Comparison of ENCODE assay signal across 13 mouse cellular contexts in the genomic region with DNA sequence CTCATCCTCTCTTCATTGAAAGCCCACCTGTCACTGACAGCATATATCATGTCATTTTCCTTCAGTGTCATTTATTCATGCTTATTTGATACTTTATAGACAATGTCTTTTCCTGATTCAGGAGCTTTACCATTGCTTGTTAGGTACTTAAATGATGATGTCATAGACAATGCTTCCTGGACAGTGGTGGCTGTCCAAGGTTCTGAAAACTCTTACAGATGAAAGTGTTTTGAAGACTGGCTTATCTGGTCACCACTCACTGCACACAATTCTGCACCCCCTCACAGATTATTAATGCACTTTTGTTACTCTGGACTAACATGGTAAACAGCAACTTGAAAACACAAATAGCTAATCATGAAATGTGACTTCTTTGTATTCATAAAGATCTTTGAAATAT.
DNase-seq lines count a peak whose midpoint lies in the region; ATAC-seq lines count a peak whose summit lies in the region.
"Had no signal": no experiment of that assay in that cellular context is flagged by ENCODE, and none has a peak within 500 bp of the region (broad histone marks: within the 10 kb centered on the region; RNA-seq: fewer than 3 reads in every experiment).

No protein-coding gene starts in this region.

- peak; percentile 24 for DNase-seq in hindbrain, embryonic 11.5 days (ENCODE audit: low spot score)
- DNase-seq in hindbrain, embryonic 14.5 days (ENCODE audit: low spot score) = no peak
- DNase-seq in thymus, postnatal 4 days = peak; percentile 8
- no peak for DNase-seq in thymus, postnatal 10 days (ENCODE audit: low spot score in 2 of 2)
- peak; percentile 73 for DNase-seq in embryonic facial prominence, embryonic 11.5 days (ENCODE audit: low spot score)
- DNase-seq in frontal cortex, postnatal 36 days (ENCODE audit: low spot score in 2 of 2) = no peak
- DNase-seq in spleen, postnatal 14 days (ENCODE audit: low spot score in 2 of 2) = no peak
- DNase-seq: cerebellum, adult 9-10 months; liver, postnatal 0 days; thymus, postnatal 36 days had no signal

- H3K9ac ChIP-seq in hindbrain, embryonic 11.5 days (ENCODE audit: low read depth, low read length) = no peak overlapping the region
- no peak overlapping the region for H3K9ac ChIP-seq in hindbrain, embryonic 14.5 days
- H3K9ac ChIP-seq in embryonic facial prominence, embryonic 11.5 days (replicated peaks; ENCODE audit: low read length) = no peak overlapping the region
- no peak overlapping the region for H3K9ac ChIP-seq in neural tube, embryonic 15.5 days (replicated peaks)
- H3K9ac ChIP-seq: hindbrain, embryonic 13.5 days; liver, postnatal 0 days had no signal

- no peaks in the 10 kb centered on the region for H3K4me1 ChIP-seq in hindbrain, embryonic 11.5 days (replicated peaks; ENCODE audit: control insufficient read depth, insufficient read depth, low read length)
- H3K4me1 ChIP-seq in hindbrain, embryonic 14.5 days (replicated peaks; ENCODE audit: control insufficient read depth, insufficient read depth, low read length) = no peaks in the 10 kb centered on the region
- no peaks in the 10 kb centered on the region for H3K4me1 ChIP-seq in embryonic facial prominence, embryonic 11.5 days (ENCODE audit: control insufficient read depth, insufficient read depth, low read length)
- H3K4me1 ChIP-seq in neural tube, embryonic 15.5 days = no peaks in the 10 kb centered on the region
- H3K4me1 ChIP-seq: hindbrain, embryonic 13.5 days had no signal

- ATAC-seq in hindbrain, embryonic 11.5 days (ENCODE audit: low FRiP score) = no peak
- ATAC-seq in hindbrain, embryonic 14.5 days (ENCODE audit: low FRiP score) = no peak
- no peak for ATAC-seq in embryonic facial prominence, embryonic 11.5 days (replicated peaks; ENCODE audit: insufficient number of reproducible peaks, low FRiP score, low TSS enrichment, low read depth)
- ATAC-seq in neural tube, embryonic 15.5 days (ENCODE audit: low FRiP score) = no peak
- ATAC-seq: liver, postnatal 0 days had no signal

- H3K9me3 ChIP-seq in hindbrain, embryonic 11.5 days (ENCODE audit: control insufficient read depth, low read length) = no peaks in the 10 kb centered on the region
- H3K9me3 ChIP-seq in hindbrain, embryonic 14.5 days (ENCODE audit: control insufficient read depth, low read length) = no peaks in the 10 kb centered on the region
- H3K9me3 ChIP-seq in embryonic facial prominence, embryonic 11.5 days (replicated peaks; ENCODE audit: control insufficient read depth, low read length) = no peaks in the 10 kb centered on the region
- no peaks in the 10 kb centered on the region for H3K9me3 ChIP-seq in neural tube, embryonic 15.5 days (replicated peaks)
- H3K9me3 ChIP-seq: hindbrain, embryonic 13.5 days had no signal

- H3K4me2 ChIP-seq in hindbrain, embryonic 11.5 days (replicated peaks; ENCODE audit: low read depth, low read length) = no peak overlapping the region
- H3K4me2 ChIP-seq in hindbrain, embryonic 14.5 days (replicated peaks) = no peak overlapping the region
- H3K4me2 ChIP-seq in embryonic facial prominence, embryonic 11.5 days (ENCODE audit: low read depth, low read length) = no peak overlapping the region
- no peak overlapping the region for H3K4me2 ChIP-seq in neural tube, embryonic 15.5 days
- H3K4me2 ChIP-seq: hindbrain, embryonic 13.5 days; midbrain, embryonic 11.5 days had no signal

- no peaks in the 10 kb centered on the region for H3K36me3 ChIP-seq in hindbrain, embryonic 11.5 days (ENCODE audit: control insufficient read depth, insufficient read depth, low read length)
- no peaks in the 10 kb centered on the region for H3K36me3 ChIP-seq in hindbrain, embryonic 14.5 days (replicated peaks; ENCODE audit: control insufficient read depth, insufficient read depth)
- no peaks in the 10 kb centered on the region for H3K36me3 ChIP-seq in embryonic facial prominence, embryonic 11.5 days (replicated peaks; ENCODE audit: control insufficient read depth, insufficient read depth, low read depth, low read length)
- no peaks in the 10 kb centered on the region for H3K36me3 ChIP-seq in neural tube, embryonic 15.5 days
- H3K36me3 ChIP-seq: hindbrain, embryonic 13.5 days had no signal

- H3K27me3 ChIP-seq in hindbrain, embryonic 11.5 days (ENCODE audit: control insufficient read depth, insufficient read depth, low read length) = no peaks in the 10 kb centered on the region
- no peaks in the 10 kb centered on the region for H3K27me3 ChIP-seq in hindbrain, embryonic 14.5 days (ENCODE audit: control insufficient read depth, insufficient read depth, low read length)
- H3K27me3 ChIP-seq in embryonic facial prominence, embryonic 11.5 days (ENCODE audit: control insufficient read depth, insufficient read depth, low read length) = no peaks in the 10 kb centered on the region
- no peaks in the 10 kb centered on the region for H3K27me3 ChIP-seq in neural tube, embryonic 15.5 days (replicated peaks)
- H3K27me3 ChIP-seq: hindbrain, embryonic 13.5 days had no signal

- H3K27ac ChIP-seq in hindbrain, embryonic 11.5 days (ENCODE audit: low read depth, low read length) = no peak overlapping the region
- H3K27ac ChIP-seq in hindbrain, embryonic 14.5 days = no peak overlapping the region
- no peak overlapping the region for H3K27ac ChIP-seq in embryonic facial prominence, embryonic 11.5 days (replicated peaks; ENCODE audit: low read depth, low read length)
- no peak overlapping the region for H3K27ac ChIP-seq in neural tube, embryonic 15.5 days (replicated peaks)
- H3K27ac ChIP-seq: hindbrain, embryonic 13.5 days had no signal

- no peak overlapping the region for H3K4me3 ChIP-seq in hindbrain, embryonic 11.5 days (ENCODE audit: low read depth, low read length)
- no peak overlapping the region for H3K4me3 ChIP-seq in hindbrain, embryonic 14.5 days (replicated peaks; ENCODE audit: low read length)
- H3K4me3 ChIP-seq in embryonic facial prominence, embryonic 11.5 days (ENCODE audit: low read depth, low read length) = no peak overlapping the region
- no peak overlapping the region for H3K4me3 ChIP-seq in neural tube, embryonic 15.5 days (replicated peaks)
- H3K4me3 ChIP-seq: hindbrain, embryonic 13.5 days had no signal

Comparison
In these comparisons a context has a peak if more than half of its experiments do, and no peak if none do; other contexts are left out.
1. DNase-seq: peak in hindbrain, embryonic 11.5 days (single experiment), thymus, postnatal 4 days (single experiment) and embryonic facial prominence, embryonic 11.5 days (single experiment); none in hindbrain, embryonic 14.5 days (single experiment), thymus, postnatal 10 days (0 of 2), frontal cortex, postnatal 36 days (0 of 2) and spleen, postnatal 14 days (0 of 2).